Mouse (Mus musculus): ENCODE measurements at regions not wholly inside any gene's neighbourhood (a gene's known extent, or its start where the extent isn't known, plus 50 kb on each side); places are given as distances from the start of the nearest gene placed in this dataset.

- TF ChIP-seq CEBPB (IDR thresholded peaks at IDR 0.05; ENCODE audit: low read depth): no peak
- TF ChIP-seq MAX (IDR thresholded peaks at IDR 0.05): no peak
- no peak for TF ChIP-seq USF1 (IDR thresholded peaks at IDR 0.05; ENCODE audit: low read depth)
- Histone ChIP-seq H3K36me3 (ENCODE audit: control insufficient read depth, insufficient read depth) (no peaks in the 10 kb centered on the region), H3K4me3 (ENCODE audit: insufficient read depth, poor library complexity, severe bottlenecking) (no peak overlapping the region), H3K79me2 (ENCODE audit: control insufficient read depth, insufficient read depth) (no peaks in the 10 kb centered on the region), H3K79me3 (ENCODE audit: low read depth) (no peaks in the 10 kb centered on the region), H3K27me3 (ENCODE audit: control insufficient read depth, insufficient read depth, insufficient read length) (no peaks in the 10 kb centered on the region), H3ac (ENCODE audit: control insufficient read depth, insufficient read length, low read depth) (no peak overlapping the region)
These were observed 69.0 kb upstream of the Lsm14a start for GRCm38 (mm10) chr7:34462069-34462468.

GRCm38 (mm10) chr7:34459834-34460495 is 66.8 kb upstream of the Lsm14a start:
- no peak for TF ChIP-seq MAX (IDR thresholded peaks at IDR 0.05)
- TF ChIP-seq FOSL1 (IDR thresholded peaks at IDR 0.05; ENCODE audit: insufficient read depth, low read length, poor library complexity, severe bottlenecking): no peak
- TF ChIP-seq CTCF (IDR thresholded peaks at IDR 0.05; ENCODE audit: control insufficient read depth, insufficient read depth, insufficient read length): no peak
- no peak for TF ChIP-seq USF1 (IDR thresholded peaks at IDR 0.05; ENCODE audit: low read depth)
- no peak for TF ChIP-seq MYOG (IDR thresholded peaks at IDR 0.05; ENCODE audit: control insufficient read depth, extremely low read depth, insufficient read length)
- TF ChIP-seq MYOD1 (IDR thresholded peaks at IDR 0.05; ENCODE audit: control insufficient read depth, insufficient read length, low read depth): no peak
- TF ChIP-seq CEBPB (IDR thresholded peaks at IDR 0.05; ENCODE audit: low read depth): no peak

GRCm38 (mm10) chr7:34458851-34459250 is 65.7 kb upstream of the Lsm14a start:
- no peak for TF ChIP-seq USF1 (IDR thresholded peaks at IDR 0.05; ENCODE audit: low read depth)
- no peak for TF ChIP-seq MYOG (IDR thresholded peaks at IDR 0.05; ENCODE audit: control insufficient read depth, extremely low read depth, insufficient read length)
- no peak for TF ChIP-seq CEBPB (IDR thresholded peaks at IDR 0.05; ENCODE audit: low read depth)
- no peak for TF ChIP-seq FOSL1 (IDR thresholded peaks at IDR 0.05; ENCODE audit: insufficient read depth, low read length, poor library complexity, severe bottlenecking)
- no peak for TF ChIP-seq CTCF (IDR thresholded peaks at IDR 0.05; ENCODE audit: control insufficient read depth, insufficient read depth, insufficient read length)
- no peak for TF ChIP-seq MAX (IDR thresholded peaks at IDR 0.05)
- no peak for TF ChIP-seq MYOD1 (IDR thresholded peaks at IDR 0.05; ENCODE audit: control insufficient read depth, insufficient read length, low read depth)

More at GRCm38 (mm10) chr7:34459834-34460495, 66.8 kb upstream of the Lsm14a start:
- no peaks in the 10 kb centered on the region for H3K36me3 ChIP-seq (ENCODE audit: control insufficient read depth, insufficient read depth)
- H3K79me3 ChIP-seq (ENCODE audit: low read depth): no peaks in the 10 kb centered on the region
- no peak overlapping the region for H3ac ChIP-seq (ENCODE audit: control insufficient read depth, insufficient read length, low read depth)
- H3K79me2 ChIP-seq (ENCODE audit: control insufficient read depth, insufficient read depth): no peaks in the 10 kb centered on the region
- no peak overlapping the region for H3K4me3 ChIP-seq (ENCODE audit: insufficient read depth, poor library complexity, severe bottlenecking)
- no peaks in the 10 kb centered on the region for H3K27me3 ChIP-seq (ENCODE audit: control insufficient read depth, insufficient read depth, insufficient read length)

DNA sequence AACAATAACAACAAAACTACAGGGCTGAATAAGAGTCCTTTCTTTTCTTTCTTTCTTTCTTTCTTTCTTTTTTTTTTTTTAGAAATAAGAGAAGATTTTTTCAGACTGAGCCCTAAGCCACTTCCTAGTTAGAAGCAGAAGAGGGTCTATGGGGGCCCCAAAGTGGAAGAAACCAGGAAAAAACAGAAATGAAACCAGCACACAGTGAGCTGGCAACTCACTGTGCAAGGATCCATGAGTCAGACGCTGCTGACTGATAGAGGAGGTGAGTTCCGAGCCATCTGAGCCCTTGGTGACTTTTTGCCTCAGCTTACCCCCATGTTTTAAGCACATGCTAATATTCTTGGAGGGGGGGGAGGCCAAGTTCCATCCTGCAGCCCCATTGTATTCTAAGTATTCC is 55.2 kb upstream of the Lsm14a start:
- H3K36me3 ChIP-seq (ENCODE audit: control insufficient read depth, insufficient read depth): no peaks in the 10 kb centered on the region

More at GRCm38 (mm10) chr7:34458851-34459250, 65.7 kb upstream of the Lsm14a start:
- Histone ChIP-seq H3ac (ENCODE audit: control insufficient read depth, insufficient read length, low read depth) (no peak overlapping the region), H3K79me2 (ENCODE audit: control insufficient read depth, insufficient read depth) (no peaks in the 10 kb centered on the region), H3K79me3 (ENCODE audit: low read depth) (no peaks in the 10 kb centered on the region), H3K4me3 (ENCODE audit: insufficient read depth, poor library complexity, severe bottlenecking) (no peak overlapping the region), H3K27me3 (ENCODE audit: control insufficient read depth, insufficient read depth, insufficient read length) (no peaks in the 10 kb centered on the region), H3K36me3 (ENCODE audit: control insufficient read depth, insufficient read depth) (no peaks in the 10 kb centered on the region)

DNA sequence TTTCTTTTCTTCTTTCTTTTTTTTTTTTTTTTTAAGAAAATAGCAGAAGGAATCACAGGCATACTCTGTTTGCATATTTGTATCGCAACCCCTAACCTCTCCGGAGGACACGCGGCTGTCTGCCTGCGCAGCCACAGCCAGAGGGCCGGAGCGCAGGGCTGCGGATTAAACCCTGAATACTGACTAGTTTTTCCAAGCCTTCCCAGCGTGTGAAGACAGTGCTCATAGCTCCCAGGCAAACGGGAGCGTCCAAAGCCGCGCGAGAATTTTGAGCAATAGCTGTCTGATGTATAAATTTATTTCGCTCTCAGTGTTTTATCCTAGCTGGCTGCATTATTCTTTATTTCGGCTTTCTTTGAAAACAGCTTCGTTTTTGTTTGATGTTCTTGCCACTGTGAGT is 51.1 kb upstream of the Lsm14a start:
- no peaks in the 10 kb centered on the region for H3K36me3 ChIP-seq (ENCODE audit: control insufficient read depth, insufficient read depth)
- TF ChIP-seq MAX (IDR thresholded peaks at IDR 0.05) (no peak), USF1 (IDR thresholded peaks at IDR 0.05; ENCODE audit: low read depth) (no peak), CEBPB (IDR thresholded peaks at IDR 0.05; ENCODE audit: low read depth) (no peak), MYOD1 (IDR thresholded peaks at IDR 0.05; ENCODE audit: control insufficient read depth, insufficient read length, low read depth) (no peak), MYOG (IDR thresholded peaks at IDR 0.05; ENCODE audit: control insufficient read depth, extremely low read depth, insufficient read length) (no peak), CTCF (IDR thresholded peaks at IDR 0.05; ENCODE audit: control insufficient read depth, insufficient read depth, insufficient read length) (no peak)
- no peaks in the 10 kb centered on the region for H3K79me2 ChIP-seq (ENCODE audit: control insufficient read depth, insufficient read depth)
- H3ac ChIP-seq (ENCODE audit: control insufficient read depth, insufficient read length, low read depth): no peak overlapping the region
- H3K27me3 ChIP-seq (ENCODE audit: control insufficient read depth, insufficient read depth, insufficient read length): peaks cover 20% of the 10 kb centered on the region
- no peaks in the 10 kb centered on the region for H3K79me3 ChIP-seq (ENCODE audit: low read depth)
- no peak overlapping the region for H3K4me3 ChIP-seq (ENCODE audit: insufficient read depth, poor library complexity, severe bottlenecking)

More for the DNA sequence above, 55.2 kb upstream of the Lsm14a start:
- H3K4me3 ChIP-seq (ENCODE audit: insufficient read depth, poor library complexity, severe bottlenecking): no peak overlapping the region
- no peaks in the 10 kb centered on the region for H3K79me3 ChIP-seq (ENCODE audit: low read depth)
- TF ChIP-seq MYOD1 (IDR thresholded peaks at IDR 0.05; ENCODE audit: control insufficient read depth, insufficient read length, low read depth) (no peak), USF1 (IDR thresholded peaks at IDR 0.05; ENCODE audit: low read depth) (no peak), CTCF (IDR thresholded peaks at IDR 0.05; ENCODE audit: control insufficient read depth, insufficient read depth, insufficient read length) (no peak), FOSL1 (IDR thresholded peaks at IDR 0.05; ENCODE audit: insufficient read depth, low read length, poor library complexity, severe bottlenecking) (no peak), MAX (IDR thresholded peaks at IDR 0.05) (no peak), MYOG (IDR thresholded peaks at IDR 0.05; ENCODE audit: control insufficient read depth, extremely low read depth, insufficient read length) (no peak), CEBPB (IDR thresholded peaks at IDR 0.05; ENCODE audit: low read depth) (no peak)
- H3ac ChIP-seq (ENCODE audit: control insufficient read depth, insufficient read length, low read depth): no peak overlapping the region
- H3K27me3 ChIP-seq (ENCODE audit: control insufficient read depth, insufficient read depth, insufficient read length): peaks cover 22% of the 10 kb centered on the region
- no peaks in the 10 kb centered on the region for H3K79me2 ChIP-seq (ENCODE audit: control insufficient read depth, insufficient read depth)
